ENCODE assay signal across 20 mouse cellular contexts in genomic region chr13:115631410-115632105, GRCm38 (mm10).
DNase-seq lines count a peak whose midpoint lies in the region; ATAC-seq lines count a peak whose summit lies in the region.
"Had no signal": no experiment of that assay in that cellular context is flagged by ENCODE, and none has a peak within 500 bp of the region (broad histone marks: within the 10 kb centered on the region; RNA-seq: fewer than 3 reads in every experiment).

No protein-coding gene starts in this region.

- H3K27me3 ChIP-seq in forebrain, embryonic 10.5 days (ENCODE audit: poor library complexity, severe bottlenecking): peaks cover 3% of the 10 kb centered on the region; the same call in 1 of the 2 replicates
- H3K27me3 ChIP-seq in hindbrain, embryonic 12.5 days: peaks cover 12% of the 10 kb centered on the region
- H3K27me3 ChIP-seq in midbrain, embryonic 14.5 days (ENCODE audit: control insufficient read depth, insufficient read depth, low read length): no peaks in the 10 kb centered on the region
- H3K27me3 ChIP-seq: CH12.LX; intestine, embryonic 15.5 days; limb, embryonic 13.5 days had no signal

- 0 out of 2 replicates have a peak, but pooled peaks have one; percentile 31 for ATAC-seq in cerebellum, adult (ENCODE audit: insufficient number of reproducible peaks, low FRiP score, low TSS enrichment)
- peak; percentile 83 for ATAC-seq in hindbrain, embryonic 12.5 days (ENCODE audit: low FRiP score)
- peak; percentile 60; the same call in 1 of the 2 replicates for ATAC-seq in midbrain, embryonic 14.5 days (ENCODE audit: low FRiP score, low TSS enrichment)
- ATAC-seq: intestine, embryonic 15.5 days; Patski had no signal

- H3K36me3 ChIP-seq in forebrain, embryonic 10.5 days (replicated peaks): no peaks in the 10 kb centered on the region
- H3K36me3 ChIP-seq in hindbrain, embryonic 12.5 days: no peaks in the 10 kb centered on the region
- H3K36me3 ChIP-seq in midbrain, embryonic 14.5 days (ENCODE audit: control insufficient read depth, insufficient read depth, low read length): no peaks in the 10 kb centered on the region
- H3K36me3 ChIP-seq: intestine, embryonic 15.5 days; limb, embryonic 13.5 days had no signal

- H3K9me3 ChIP-seq in forebrain, embryonic 10.5 days: no peaks in the 10 kb centered on the region
- no peaks in the 10 kb centered on the region for H3K9me3 ChIP-seq in hindbrain, embryonic 12.5 days (replicated peaks)
- H3K9me3 ChIP-seq in midbrain, embryonic 14.5 days (ENCODE audit: control insufficient read depth, low read length): no peaks in the 10 kb centered on the region
- H3K9me3 ChIP-seq: intestine, embryonic 15.5 days; limb, embryonic 13.5 days had no signal

- DNase-seq in cerebellum, adult 9-11 months: no peak
- peak; percentile 25 for DNase-seq in forebrain, embryonic 10.5 days (ENCODE audit: extremely low spot score, low spot score)
- peak; percentile 45 for DNase-seq in midbrain, embryonic 14.5 days
- no peak for DNase-seq in thymus, adult 18-20 months
- no peak for DNase-seq in ovary, postnatal 36 days (ENCODE audit: low spot score)
- DNase-seq in heart, postnatal 14 days: no peak
- DNase-seq: cerebellum, postnatal 14 days; heart, adult 11 months; heart, postnatal 10 days; kidney, postnatal 25 days; spleen, adult 18-20 months had no signal

- no peak overlapping the region for H3K27ac ChIP-seq in forebrain, embryonic 10.5 days
- no peak overlapping the region for H3K27ac ChIP-seq in hindbrain, embryonic 12.5 days
- H3K27ac ChIP-seq in midbrain, embryonic 14.5 days (replicated peaks; ENCODE audit: low read depth, low read length): no peak overlapping the region
- H3K27ac ChIP-seq: intestine, embryonic 15.5 days; limb, embryonic 13.5 days; macrophage; stomach, postnatal 0 days had no signal

- intact Hi-C loops in heart, postnatal 14 days (cut with DNase I): no loop called here

- H3K4me2 ChIP-seq in hindbrain, embryonic 12.5 days (replicated peaks): 0 out of 2 replicates have a peak overlapping the region, but pooled peaks have one; percentile 13
- H3K4me2 ChIP-seq in midbrain, embryonic 14.5 days (ENCODE audit: low read length): peak overlapping the region; percentile 18
- H3K4me2 ChIP-seq: intestine, embryonic 15.5 days; limb, embryonic 13.5 days had no signal

- peaks cover 14% of the 10 kb centered on the region for H3K4me1 ChIP-seq in forebrain, embryonic 10.5 days
- no peaks in the 10 kb centered on the region; the same call in 1 of the 2 replicates for H3K4me1 ChIP-seq in hindbrain, embryonic 12.5 days
- 0 out of 2 replicates have a peak, but pooled peaks cover 2% of the 10 kb centered on the region for H3K4me1 ChIP-seq in midbrain, embryonic 14.5 days (ENCODE audit: control insufficient read depth, insufficient read depth, low read length)
- H3K4me1 ChIP-seq: intestine, embryonic 15.5 days; limb, embryonic 13.5 days had no signal

- WGBS in forebrain, embryonic 10.5 days: 48% methylated on average over 10 of the region's 10 CpGs
- 40% methylated on average over 10 of the region's 10 CpGs for WGBS in hindbrain, embryonic 12.5 days
- 16% methylated on average over 10 of the region's 10 CpGs for WGBS in midbrain, embryonic 14.5 days

- H3K4me3 ChIP-seq in forebrain, embryonic 10.5 days: no peak overlapping the region
- no peak overlapping the region for H3K4me3 ChIP-seq in hindbrain, embryonic 12.5 days
- no peak overlapping the region for H3K4me3 ChIP-seq in midbrain, embryonic 14.5 days (replicated peaks; ENCODE audit: low read depth, low read length)
- H3K4me3 ChIP-seq: intestine, embryonic 15.5 days; limb, embryonic 13.5 days; myocyte had no signal

- no peak overlapping the region for H3K9ac ChIP-seq in hindbrain, embryonic 12.5 days
- H3K9ac ChIP-seq in midbrain, embryonic 14.5 days (replicated peaks; ENCODE audit: low read length): no peak overlapping the region
- H3K9ac ChIP-seq: intestine, embryonic 15.5 days; limb, embryonic 13.5 days had no signal

Comparison
In these comparisons a context has a peak if more than half of its experiments do, and no peak if none do; other contexts are left out.
1. ATAC-seq: peak in every context shown above with its lines; median percentile 83 in hindbrain, embryonic 12.5 days; 60 in midbrain, embryonic 14.5 days; 31 in cerebellum, adult.
2. DNase-seq: peak in forebrain, embryonic 10.5 days (single experiment) and midbrain, embryonic 14.5 days (single experiment); none in cerebellum, adult 9-11 months (single experiment), thymus, adult 18-20 months (0 of 2), ovary, postnatal 36 days (single experiment) and heart, postnatal 14 days (0 of 2).